In genomic region chr13:112252012-112252411, GRCm38 (mm10) we compare ENCODE assay signal across 28 mouse cellular contexts. TPM values are rescaled to one million over a fixed set of nuclear protein-coding genes. Genes with fewer than 3 reads are reported as not detected.
DNase-seq lines count a peak whose midpoint lies in the region; ATAC-seq and TF ChIP-seq lines count a peak whose summit lies in the region.
"Had no signal": no experiment of that assay in that cellular context is flagged by ENCODE, and none has a peak within 500 bp of the region (broad histone marks: within the 10 kb centered on the region; RNA-seq: fewer than 3 reads in every experiment).

No protein-coding gene starts in this region.

- peak; percentile 55 for DNase-seq in heart, adult 11 months
- DNase-seq in heart, postnatal 36 days = no peak
- peak; percentile 76 for DNase-seq in lung, embryonic 14.5 days
- no peak for DNase-seq in lung, adult 2 months
- peak; percentile 93 for DNase-seq in Muller cell, postnatal 12 days (ENCODE audit: inconsistent ontology term)
- DNase-seq in lung, postnatal 14 days = peak; percentile 47
- DNase-seq in cerebellum, adult 8-10 months = no peak
- DNase-seq: adrenal gland, postnatal 10 days; cerebellum, adult 11-12 months; cerebellum, postnatal 10 days; gastrocnemius, postnatal 14 days; heart, postnatal 14 days; kidney, adult 11 months; kidney, postnatal 36 days; liver; midbrain, embryonic 14.5 days; thymus, adult 2 months; thymus, postnatal 36 days had no signal

- intact Hi-C loops in heart, postnatal 36 days (cut with DNase I) = loop anchor here (10.0 kb wide), 1 partner anchor 137 kb away; no protein-coding TSS in a partner anchor

- no peaks in the 10 kb centered on the region for H3K36me3 ChIP-seq in lung, embryonic 14.5 days (ENCODE audit: insufficient read depth)
- no peaks in the 10 kb centered on the region for H3K36me3 ChIP-seq in kidney, embryonic 14.5 days (ENCODE audit: control insufficient read depth, insufficient read depth, low read length)
- H3K36me3 ChIP-seq: embryonic facial prominence, embryonic 15.5 days; heart, embryonic 13.5 days; hindbrain, embryonic 13.5 days; kidney, embryonic 15.5 days had no signal

- 0 out of 2 replicates have a peak, but pooled peaks have one; percentile 32 for ATAC-seq in lung, embryonic 14.5 days (ENCODE audit: insufficient read depth)
- ATAC-seq in kidney, embryonic 14.5 days (ENCODE audit: low FRiP score, low TSS enrichment) = no peak
- ATAC-seq: forebrain, embryonic 13.5 days had no signal

- no peak overlapping the region for H3K27ac ChIP-seq in lung, embryonic 14.5 days (ENCODE audit: low read depth)
- no peak overlapping the region for H3K27ac ChIP-seq in kidney, embryonic 14.5 days (ENCODE audit: low read depth, low read length)
- H3K27ac ChIP-seq: embryonic facial prominence, embryonic 15.5 days; forebrain, embryonic 13.5 days; hindbrain, embryonic 13.5 days; kidney, embryonic 15.5 days; liver, embryonic 14.5 days had no signal

- H3K9me3 ChIP-seq in lung, embryonic 14.5 days (ENCODE audit: low read depth, low read length) = peaks cover 8% of the 10 kb centered on the region; the same call in 1 of the 2 replicates
- H3K9me3 ChIP-seq in kidney, embryonic 14.5 days (ENCODE audit: control insufficient read depth, low read length) = peaks cover 8% of the 10 kb centered on the region; the same call in 1 of the 2 replicates

- no peak overlapping the region for H3K4me3 ChIP-seq in lung, embryonic 14.5 days (ENCODE audit: low read depth, low read length)
- H3K4me3 ChIP-seq in lung, adult 2 months (replicated peaks; ENCODE audit: extremely low read depth, low read depth, low read length) = no peak overlapping the region
- H3K4me3 ChIP-seq in kidney, embryonic 14.5 days (ENCODE audit: low read length) = no peak overlapping the region
- H3K4me3 ChIP-seq: embryonic facial prominence, embryonic 15.5 days; forebrain, embryonic 13.5 days; heart, embryonic 13.5 days; hindbrain, embryonic 13.5 days; kidney, embryonic 15.5 days had no signal

- 51% methylated on average over 3 of the region's 3 CpGs for WGBS in lung, embryonic 14.5 days
- 68% methylated on average over 3 of the region's 3 CpGs for WGBS in lung, adult 2 months
- 90% methylated on average over 3 of the region's 3 CpGs for WGBS in kidney, embryonic 14.5 days

- no peak for TF ChIP-seq CTCF in lung, embryonic 14.5 days (IDR thresholded peaks at IDR 0.05; ENCODE audit: low read depth)
- no peak for TF ChIP-seq CTCF in lung, adult 2 months (IDR thresholded peaks at IDR 0.05; ENCODE audit: insufficient read depth, low read length)

- no peak overlapping the region for H3K4me2 ChIP-seq in lung, embryonic 14.5 days
- H3K4me2 ChIP-seq in kidney, embryonic 14.5 days (replicated peaks; ENCODE audit: low read depth, low read length) = no peak overlapping the region
- H3K4me2 ChIP-seq: embryonic facial prominence, embryonic 15.5 days; forebrain, embryonic 13.5 days; hindbrain, embryonic 13.5 days; kidney, embryonic 15.5 days had no signal

- H3K27me3 ChIP-seq in lung, embryonic 14.5 days (ENCODE audit: insufficient read depth, low read length) = no peaks in the 10 kb centered on the region
- H3K27me3 ChIP-seq in kidney, embryonic 14.5 days (ENCODE audit: control insufficient read depth, insufficient read depth, low read length) = no peaks in the 10 kb centered on the region
- H3K27me3 ChIP-seq: CH12.LX; embryonic facial prominence, embryonic 15.5 days; forebrain, embryonic 13.5 days; heart, embryonic 13.5 days; kidney, embryonic 15.5 days had no signal

- H3K9ac ChIP-seq in lung, embryonic 14.5 days = no peak overlapping the region
- H3K9ac ChIP-seq in kidney, embryonic 14.5 days (ENCODE audit: low read depth, low read length) = no peak overlapping the region
- H3K9ac ChIP-seq: embryonic facial prominence, embryonic 15.5 days; forebrain, embryonic 13.5 days; hindbrain, embryonic 13.5 days; kidney, embryonic 15.5 days; liver, embryonic 14.5 days had no signal

- TF ChIP-seq POLR2A in lung, adult 2 months (IDR thresholded peaks at IDR 0.05; ENCODE audit: borderline replicate concordance, extremely low read depth, low read depth, low read length) = no peak

- peaks cover 18% of the 10 kb centered on the region for H3K4me1 ChIP-seq in lung, embryonic 14.5 days (ENCODE audit: insufficient read depth)
- no peaks in the 10 kb centered on the region; the same call in 1 of the 2 replicates for H3K4me1 ChIP-seq in lung, adult 2 months (ENCODE audit: control insufficient read depth, insufficient read depth, low read length)
- H3K4me1 ChIP-seq in kidney, embryonic 14.5 days (ENCODE audit: control insufficient read depth, insufficient read depth, low read length) = peaks cover 11% of the 10 kb centered on the region; the same call in 1 of the 2 replicates
- H3K4me1 ChIP-seq: forebrain, embryonic 13.5 days; hindbrain, embryonic 13.5 days had no signal

RNA-seq across cellular contexts. Expression of gene Ankrd55, which starts 36.2 kb away (rescaled TPM):
- under 1 TPM; 0.92 to 1.00 TPM for total RNA-seq in heart, postnatal 36 days (2021)
- polyA plus RNA-seq in lung, embryonic 14.5 days (2014; fragmentation: Nextera tagmentation; extraction: Ambion mirVana) = 0.18 and 0.22 TPM in 2 replicates
- 0.07 and 0.15 TPM in 2 replicates for polyA plus RNA-seq in lung, adult 2 months (2012; rRNA removed)
- 0.34 and 0.71 TPM in 2 replicates for polyA plus RNA-seq in kidney, embryonic 14.5 days (2014; fragmentation: Nextera tagmentation; extraction: Ambion mirVana)
- total RNA-seq: common myeloid progenitor, adult 5-6 weeks; monocyte, adult 5-6 weeks had no signal

Comparison
In these comparisons a context has a peak if more than half of its experiments do, and no peak if none do; other contexts are left out.
1. DNase-seq: peak in heart, adult 11 months (single experiment), lung, embryonic 14.5 days (single experiment), Muller cell, postnatal 12 days (single experiment) and lung, postnatal 14 days (single experiment); none in heart, postnatal 36 days (0 of 2), lung, adult 2 months (single experiment) and cerebellum, adult 8-10 months (single experiment).